Mouse (Mus musculus): Measurements from ENCODE around the gene Kif27. TPM values are rescaled to one million over a fixed set of nuclear protein-coding genes. Genes with fewer than 3 reads are reported as not detected.
"Not testable (repeated sequence)": the region's sequence is repeated elsewhere in the genome, so short reads cannot be mapped to it uniquely, and the experiment has no call there.

Kif27 gene
- polyA plus RNA-seq, 1 experiment from 2014 or later: 0.98 TPM

DNA sequence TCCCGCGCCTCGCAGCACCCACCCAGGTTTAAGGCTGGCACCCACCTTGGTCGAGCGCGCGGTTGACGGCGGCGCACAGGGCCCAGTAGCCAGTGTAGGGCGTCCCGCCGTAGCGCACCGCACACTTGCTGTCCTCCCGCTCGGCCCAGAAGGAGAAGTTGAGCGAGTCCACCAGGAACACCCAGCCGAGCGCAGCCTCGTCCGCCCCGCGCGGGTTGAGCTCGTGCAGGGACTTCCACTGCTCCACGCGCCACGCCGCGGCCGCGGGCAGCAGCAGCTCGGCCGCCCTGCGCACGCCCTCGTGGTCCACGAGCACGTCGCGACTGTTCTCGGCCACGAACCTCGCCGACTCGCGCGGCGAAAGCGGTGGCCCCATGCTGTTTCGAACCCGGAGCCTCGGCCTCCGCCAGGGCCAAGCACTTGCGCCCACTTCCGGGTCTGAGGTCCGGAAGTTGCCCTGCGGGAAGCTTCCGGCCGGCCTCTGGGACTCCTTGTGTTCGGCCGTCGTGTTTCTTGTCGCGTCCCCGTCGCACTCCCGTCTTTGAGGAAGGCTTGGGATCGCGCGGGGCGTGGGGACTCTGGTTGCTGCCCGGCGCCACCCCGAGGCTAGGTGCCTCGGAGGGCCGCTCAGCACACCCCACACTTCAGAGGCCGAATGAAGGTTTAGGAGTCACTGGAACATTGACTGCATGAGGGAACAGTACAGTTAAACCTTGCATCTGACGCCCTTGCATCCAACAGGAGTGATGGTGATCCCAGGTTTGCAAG lies 26.0 kb upstream of the Kif27 start, which contains the start of gene 2210016F16Rik:
2210016F16Rik (minus strand) TSS at position 447 of the 768 bp plus-strand sequence.
- peak within 1 kb of the TSS; percentile 85 for H3K27ac ChIP-seq (replicated peaks)

DNA sequence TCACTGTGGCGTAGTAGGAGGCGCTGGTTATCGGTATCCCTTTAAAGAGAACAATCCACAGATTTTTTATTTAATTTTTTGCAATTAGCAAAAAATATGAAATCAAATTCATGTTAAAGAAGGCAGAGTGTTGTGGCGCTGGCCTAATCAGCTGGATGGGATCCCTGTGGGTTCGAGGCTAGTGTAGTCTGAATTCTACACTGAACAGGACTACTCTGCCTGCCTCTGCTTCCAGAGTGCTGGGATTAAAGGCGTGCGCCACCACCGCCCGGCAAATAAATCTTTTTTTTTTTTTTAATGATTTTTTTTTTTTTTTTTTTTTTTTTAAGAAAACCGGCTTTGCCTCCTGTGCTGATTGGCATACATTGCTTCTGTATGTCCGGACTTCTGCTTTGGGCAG lies 25.4 kb upstream of the Kif27 start:
- peaks cover 17% of the 10 kb centered on the region for H3K4me1 ChIP-seq
- H3K36me3 ChIP-seq: peaks cover 38% of the 10 kb centered on the region
- H3K4me3 ChIP-seq: peak overlapping the region; percentile 76
- WGBS: 53% methylated on average over 11 of the region's 11 CpGs
- peaks cover 30% of the 10 kb centered on the region for H3K9me3 ChIP-seq (replicated peaks)
- H3K27ac ChIP-seq (replicated peaks): peak overlapping the region; percentile 85
- no peak for DNase-seq (ENCODE audit: low spot score)
- no peaks in the 10 kb centered on the region for H3K27me3 ChIP-seq (ENCODE audit: low read depth, poor library complexity, severe bottlenecking)

More for the DNA sequence above, 26.0 kb upstream of the Kif27 start, which contains the start of gene 2210016F16Rik:
- Histone ChIP-seq H3K4me1 (peaks cover 17% of the 10 kb centered on the region), H3K36me3 (peaks cover 36% of the 10 kb centered on the region), H3K9me3 (replicated peaks) (peaks cover 24% of the 10 kb centered on the region), H3K27me3 (ENCODE audit: low read depth, poor library complexity, severe bottlenecking) (no peaks in the 10 kb centered on the region), H3K4me3 (peak within 1 kb of the TSS; percentile 76)
- DNase-seq (ENCODE audit: low spot score): peak; percentile 79
- WGBS: 3% methylated on average over 79 of the region's 80 CpGs

DNA sequence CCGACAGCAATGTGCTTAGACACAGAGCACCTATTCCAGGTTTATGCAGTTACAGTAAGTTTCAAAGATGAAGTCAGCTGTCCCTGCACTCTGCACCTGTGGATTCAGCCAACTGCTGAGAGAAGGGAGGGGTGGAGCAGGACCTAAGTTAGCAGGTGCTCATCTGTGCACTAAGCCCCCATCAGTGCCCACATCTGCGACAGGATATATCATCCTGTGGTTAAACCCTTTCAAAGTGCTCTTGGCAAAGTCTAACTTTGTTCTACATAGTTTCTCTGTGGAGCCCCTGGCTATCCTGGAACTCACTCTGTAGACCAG lies 14.2 kb upstream of the Kif27 start:
- H3K9me3 ChIP-seq (replicated peaks): peaks cover 16% of the 10 kb centered on the region
- H3K27me3 ChIP-seq (ENCODE audit: low read depth, poor library complexity, severe bottlenecking): no peaks in the 10 kb centered on the region
- 90% methylated on average over 2 of the region's 2 CpGs for WGBS
- no peaks in the 10 kb centered on the region for H3K4me1 ChIP-seq
- no peak for DNase-seq (ENCODE audit: low spot score)
- H3K4me3 ChIP-seq: no peak overlapping the region
- no peak overlapping the region for H3K27ac ChIP-seq (replicated peaks)
- no peaks in the 10 kb centered on the region for H3K36me3 ChIP-seq

DNA sequence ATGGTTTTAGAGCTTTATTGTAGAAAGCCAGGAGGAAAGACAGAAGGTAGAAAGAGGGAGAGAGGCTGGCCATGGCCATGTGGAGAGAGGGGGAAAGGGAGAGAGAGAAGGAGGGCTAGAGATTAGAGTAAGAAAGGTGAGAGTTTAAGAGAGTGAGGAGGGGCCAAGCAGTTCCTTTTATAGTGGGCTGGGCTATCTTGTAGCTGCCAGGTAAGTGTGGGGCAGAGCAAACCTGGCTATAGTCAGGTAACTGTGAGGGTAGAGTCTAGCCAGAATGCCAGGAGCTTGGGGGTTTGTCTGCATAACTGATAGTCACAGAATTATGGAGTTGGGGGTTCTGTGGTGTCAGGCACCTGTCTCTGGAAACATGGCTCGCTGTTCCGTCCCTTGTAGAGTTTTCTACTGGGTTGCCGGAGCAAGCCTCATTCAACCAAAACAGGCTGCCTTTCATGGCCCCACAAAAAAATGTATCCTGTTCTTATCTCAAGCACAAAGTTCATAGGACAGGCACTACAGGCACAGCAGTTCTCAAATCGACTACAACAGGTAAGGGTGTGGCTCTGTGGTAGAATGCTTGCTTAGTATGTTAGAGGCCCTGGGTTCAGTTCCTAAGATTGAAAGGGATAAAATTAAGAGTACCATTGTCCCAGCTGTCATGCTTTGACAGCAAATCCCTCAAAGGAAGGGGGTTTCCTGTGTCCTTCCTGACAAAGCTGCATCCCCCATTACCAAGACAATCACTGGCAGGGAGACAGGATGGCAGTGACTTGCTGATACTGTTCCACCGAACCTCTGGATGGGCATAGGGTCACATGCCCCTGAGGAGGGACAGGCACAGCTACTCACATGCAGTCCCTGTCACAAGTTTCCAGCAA lies 13.6 kb upstream of the Kif27 start:
- Histone ChIP-seq H3K27me3 (ENCODE audit: low read depth, poor library complexity, severe bottlenecking) (no peaks in the 10 kb centered on the region), H3K36me3 (no peaks in the 10 kb centered on the region), H3K27ac (replicated peaks) (no peak overlapping the region), H3K9me3 (replicated peaks) (peaks cover 16% of the 10 kb centered on the region), H3K4me3 (no peak overlapping the region), H3K4me1 (no peaks in the 10 kb centered on the region)
- WGBS: 85% methylated on average over 5 of the region's 5 CpGs
- DNase-seq (ENCODE audit: low spot score): no peak

DNA sequence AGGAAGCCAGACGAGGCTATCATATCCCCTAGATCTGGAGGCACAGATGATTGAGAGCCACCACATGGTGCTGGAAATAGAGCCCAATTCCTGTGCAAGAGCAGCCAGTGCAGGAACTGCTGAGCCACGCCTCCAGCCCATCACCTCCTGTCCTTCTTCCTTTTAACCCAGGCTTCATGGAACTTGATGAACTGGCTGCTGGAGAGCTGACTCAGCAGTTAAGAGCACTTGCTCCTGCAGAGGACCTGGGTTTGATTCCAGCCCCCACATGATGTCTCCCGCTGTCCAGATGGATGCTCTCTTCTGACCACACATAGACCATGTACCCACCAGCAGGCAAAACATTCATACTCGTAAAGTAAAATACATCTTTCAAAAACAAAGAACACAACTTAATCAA lies 9.9 kb upstream of the Kif27 start:
- no peaks in the 10 kb centered on the region for H3K36me3 ChIP-seq
- H3K4me1 ChIP-seq: no peaks in the 10 kb centered on the region
- no peak overlapping the region for H3K4me3 ChIP-seq
- H3K9me3 ChIP-seq (replicated peaks): no peaks in the 10 kb centered on the region
- H3K27ac ChIP-seq (replicated peaks): no peak overlapping the region
- 87% methylated on average over 4 of the region's 4 CpGs for WGBS
- DNase-seq (ENCODE audit: low spot score): no peak
- H3K27me3 ChIP-seq (ENCODE audit: low read depth, poor library complexity, severe bottlenecking): no peaks in the 10 kb centered on the region

DNA sequence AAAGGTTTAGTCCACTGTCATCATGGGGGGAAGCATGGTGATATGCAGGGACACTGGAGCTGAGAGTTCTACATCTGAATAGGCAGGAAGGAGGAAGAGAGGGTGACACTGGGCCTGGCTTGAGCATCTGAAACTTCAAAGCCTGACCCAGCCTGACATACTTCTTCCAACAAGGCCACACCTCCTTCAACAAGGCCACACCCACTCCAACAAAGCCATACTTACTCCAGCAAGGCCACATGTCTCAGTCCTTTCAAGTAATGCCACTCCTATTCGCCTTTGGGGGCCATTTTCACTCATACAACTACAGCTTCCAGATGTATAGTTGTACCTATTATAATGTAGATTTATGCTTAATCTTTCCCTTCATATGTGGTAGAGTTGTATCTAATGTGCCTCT lies 8.7 kb upstream of the Kif27 start:
- no peaks in the 10 kb centered on the region for H3K27me3 ChIP-seq (ENCODE audit: low read depth, poor library complexity, severe bottlenecking)
- no peak overlapping the region for H3K4me3 ChIP-seq
- no peaks in the 10 kb centered on the region for H3K9me3 ChIP-seq (replicated peaks)
- WGBS: 74% methylated on average over 1 of the region's 1 CpGs
- no peaks in the 10 kb centered on the region for H3K4me1 ChIP-seq
- H3K27ac ChIP-seq (replicated peaks): no peak overlapping the region
- no peaks in the 10 kb centered on the region for H3K36me3 ChIP-seq
- DNase-seq (ENCODE audit: low spot score): no peak

DNA sequence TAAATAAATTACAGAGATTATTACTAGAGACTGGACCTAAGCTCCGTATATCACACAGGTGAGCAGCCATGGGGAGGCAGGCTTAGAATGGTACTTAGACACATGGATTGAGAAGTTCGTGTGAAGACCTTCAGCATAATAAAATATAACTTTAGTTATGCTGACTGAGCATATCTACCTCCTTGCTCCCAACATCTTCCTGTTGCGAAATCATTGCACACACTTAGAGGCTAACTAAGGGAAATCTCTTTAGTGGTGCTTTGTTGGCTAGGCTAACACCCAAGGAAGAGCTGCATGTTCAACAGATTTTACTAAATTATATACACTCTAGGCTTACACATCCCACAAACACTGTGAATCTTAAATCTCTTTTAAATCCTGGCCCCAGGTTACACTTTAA lies 7.5 kb upstream of the Kif27 start:
- no peak overlapping the region for H3K4me3 ChIP-seq
- H3K27me3 ChIP-seq (ENCODE audit: low read depth, poor library complexity, severe bottlenecking): no peaks in the 10 kb centered on the region
- H3K27ac ChIP-seq (replicated peaks): no peak overlapping the region
- H3K4me1 ChIP-seq: no peaks in the 10 kb centered on the region
- no peaks in the 10 kb centered on the region for H3K36me3 ChIP-seq
- DNase-seq (ENCODE audit: low spot score): no peak
- no peaks in the 10 kb centered on the region for H3K9me3 ChIP-seq (replicated peaks)
- WGBS: 86% methylated on average over 3 of the region's 3 CpGs

DNA sequence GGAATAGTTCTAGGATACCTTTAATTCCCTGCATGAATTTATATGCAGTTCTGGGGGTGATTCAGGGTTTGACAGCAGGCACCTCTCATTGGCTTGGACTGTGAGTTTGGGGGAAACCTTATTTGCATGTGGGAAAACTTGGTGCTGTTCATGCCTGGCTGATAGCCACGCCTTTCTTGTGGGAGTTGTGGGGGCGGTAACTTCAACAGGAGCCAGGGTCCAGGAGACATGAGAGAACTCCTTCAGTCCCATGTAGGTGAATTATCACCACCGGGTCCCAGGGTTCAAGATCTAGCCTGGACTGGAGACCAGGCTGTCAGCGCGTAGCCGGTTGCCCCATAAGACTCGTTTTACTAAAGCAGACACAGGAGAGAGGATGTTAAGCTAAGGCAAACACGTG lies 6.3 kb upstream of the Kif27 start:
- H3K27me3 ChIP-seq (ENCODE audit: low read depth, poor library complexity, severe bottlenecking); H3K36me3 ChIP-seq; H3K4me3 ChIP-seq; H3K4me1 ChIP-seq; DNase-seq (ENCODE audit: low spot score); H3K27ac ChIP-seq (replicated peaks); H3K9me3 ChIP-seq (replicated peaks): not testable (repeated sequence)
- 83% methylated on average over 8 of the region's 8 CpGs for WGBS

DNA sequence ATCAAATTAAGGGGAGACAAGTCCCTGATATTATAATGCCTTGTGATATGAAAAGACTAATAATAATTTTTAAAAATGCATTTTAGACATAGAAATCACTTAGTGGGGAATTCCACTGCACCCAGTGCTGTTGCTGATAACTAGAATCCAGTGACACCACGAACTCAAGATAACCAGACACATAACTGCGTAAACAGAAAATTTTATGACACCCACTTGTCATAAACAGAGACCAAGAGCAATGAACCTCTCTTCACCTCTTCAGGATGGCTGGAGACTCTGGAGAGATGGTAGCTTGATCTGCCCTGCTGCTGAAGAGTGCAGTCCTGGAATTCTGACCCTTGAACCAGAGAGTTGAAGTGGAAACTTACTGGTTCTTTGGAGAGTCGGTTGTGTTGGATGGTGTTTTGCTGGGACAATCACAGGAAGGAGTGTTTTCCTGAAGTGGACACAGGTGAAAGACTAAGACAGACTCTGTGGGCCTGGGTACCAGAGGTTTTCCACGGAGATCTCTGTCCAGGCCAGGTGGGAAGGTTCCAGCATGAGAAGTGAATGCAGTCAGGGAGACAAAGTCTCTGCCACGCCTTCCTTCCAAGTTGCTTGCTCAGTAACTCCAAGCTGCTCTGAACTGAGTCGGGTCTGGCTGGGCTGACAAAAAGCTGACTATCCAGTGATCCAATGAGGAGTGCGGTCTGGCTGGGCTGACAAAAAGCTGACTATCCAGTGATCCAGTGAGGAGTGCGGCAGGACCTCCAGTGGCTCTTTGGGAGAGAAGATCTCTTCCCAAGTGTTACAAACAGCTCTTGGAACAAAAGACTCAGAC lies 5.6 kb upstream of the Kif27 start:
- Histone ChIP-seq H3K36me3 (no peaks in the 10 kb centered on the region), H3K9me3 (replicated peaks) (no peaks in the 10 kb centered on the region), H3K4me1 (no peaks in the 10 kb centered on the region), H3K4me3 (no peak overlapping the region), H3K27me3 (ENCODE audit: low read depth, poor library complexity, severe bottlenecking) (no peaks in the 10 kb centered on the region), H3K27ac (replicated peaks) (no peak overlapping the region)
- WGBS: 80% methylated on average over 8 of the region's 8 CpGs
- DNase-seq (ENCODE audit: low spot score): no peak

DNA sequence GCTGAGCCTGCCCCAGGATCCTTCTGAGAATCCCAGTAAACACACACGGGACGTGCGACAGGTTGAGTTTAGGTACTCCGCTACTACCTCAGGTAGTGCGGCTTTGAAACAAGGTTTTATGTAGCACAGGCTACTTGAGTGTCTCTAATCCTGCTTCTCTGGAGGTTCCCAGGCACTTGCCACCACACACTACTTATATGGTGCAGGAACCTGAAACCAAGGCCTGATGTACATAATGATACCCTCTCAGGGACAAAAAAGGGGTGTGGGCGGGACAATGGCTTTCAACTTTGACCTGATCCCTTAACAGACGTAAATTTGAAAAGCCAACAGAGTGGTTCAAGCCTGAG lies 357 bp upstream of the Kif27 start:
- Histone ChIP-seq H3K4me1 (peaks cover 13% of the 10 kb centered on the region), H3K36me3 (no peaks in the 10 kb centered on the region), H3K27ac (replicated peaks) (peak overlapping the region; percentile 82), H3K4me3 (peak overlapping the region; percentile 82), H3K9me3 (replicated peaks) (no peaks in the 10 kb centered on the region), H3K27me3 (ENCODE audit: low read depth, poor library complexity, severe bottlenecking) (peaks cover 18% of the 10 kb centered on the region)
- WGBS: 6% methylated on average over 7 of the region's 7 CpGs
- DNase-seq (ENCODE audit: low spot score): no peak

DNA sequence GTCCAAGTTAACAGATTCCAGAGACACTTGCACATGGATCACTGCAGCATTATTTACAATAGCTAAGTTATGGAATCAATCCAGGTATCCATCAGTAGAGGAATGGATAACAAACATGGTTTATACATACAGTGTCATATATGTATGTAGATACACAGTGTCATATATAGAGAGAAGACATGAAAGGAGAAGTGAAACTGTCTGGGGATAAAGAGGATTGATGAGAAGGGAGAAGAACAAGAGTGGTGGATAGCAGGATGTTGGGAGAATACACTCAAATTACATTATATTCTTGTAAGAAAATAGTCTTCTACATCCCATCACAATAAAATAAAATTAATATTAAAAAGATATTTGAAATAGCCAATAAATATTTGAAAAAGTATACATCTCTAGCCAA lies 5.9 kb downstream of the Kif27 start:
- no peak overlapping the region for H3K4me3 ChIP-seq
- H3K27ac ChIP-seq (replicated peaks): no peak overlapping the region
- DNase-seq (ENCODE audit: low spot score): no peak
- H3K4me1 ChIP-seq: no peaks in the 10 kb centered on the region; the same call in 1 of the 2 replicates
- no peaks in the 10 kb centered on the region for H3K9me3 ChIP-seq (replicated peaks)
- no peaks in the 10 kb centered on the region for H3K36me3 ChIP-seq
- peaks cover 14% of the 10 kb centered on the region for H3K27me3 ChIP-seq (ENCODE audit: low read depth, poor library complexity, severe bottlenecking)

DNA sequence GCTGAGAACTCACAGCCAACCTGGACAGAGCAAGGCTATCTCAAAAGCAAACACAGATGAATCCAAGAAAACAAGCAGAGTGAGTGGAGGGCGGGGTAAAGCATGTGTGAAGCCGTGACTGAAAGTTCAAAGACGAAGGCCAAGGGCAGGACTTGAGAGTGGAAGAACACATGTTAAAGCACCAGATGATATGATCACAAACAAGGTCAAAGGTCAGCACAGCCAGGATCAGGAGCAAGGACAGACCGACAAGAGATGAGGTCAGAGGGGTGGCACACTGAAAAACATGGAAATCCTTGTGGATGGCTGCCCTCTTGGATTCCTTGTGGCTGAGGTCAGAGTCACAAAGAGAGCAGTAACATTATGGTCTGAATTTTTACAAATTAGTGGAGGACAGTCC lies 8.3 kb downstream of the Kif27 start:
- H3K4me3 ChIP-seq: no peak overlapping the region
- WGBS: 64% methylated on average over 4 of the region's 4 CpGs
- H3K36me3 ChIP-seq: no peaks in the 10 kb centered on the region
- no peaks in the 10 kb centered on the region for H3K9me3 ChIP-seq (replicated peaks)
- H3K27ac ChIP-seq (replicated peaks): no peak overlapping the region
- no peaks in the 10 kb centered on the region for H3K27me3 ChIP-seq (ENCODE audit: low read depth, poor library complexity, severe bottlenecking)
- no peak for DNase-seq (ENCODE audit: low spot score)
- no peaks in the 10 kb centered on the region; the same call in 1 of the 2 replicates for H3K4me1 ChIP-seq
